Mouse (Mus musculus): ENCODE data around the gene Smyd1. TPM values are rescaled to one million over a fixed set of nuclear protein-coding genes. Genes with fewer than 3 reads are reported as not detected.
"Not testable (repeated sequence)": the region's sequence is repeated elsewhere in the genome, so short reads cannot be mapped to it uniquely, and the experiment has no call there.

Smyd1 gene
- total RNA-seq, 2 experiments from 2014 or later = 2.0 to 2.3 TPM

- intact Hi-C loops (cut with DNase I) = no loop called here
- DNase-seq (ENCODE audit: extremely low spot score in 1 of 2, low spot score in 2 of 2) = peak in 1 of 2 experiments; percentile 12
Observed at GRCm38 (mm10) chr6:71268929-71269685, 52.9 kb downstream of the Smyd1 start.

DNA sequence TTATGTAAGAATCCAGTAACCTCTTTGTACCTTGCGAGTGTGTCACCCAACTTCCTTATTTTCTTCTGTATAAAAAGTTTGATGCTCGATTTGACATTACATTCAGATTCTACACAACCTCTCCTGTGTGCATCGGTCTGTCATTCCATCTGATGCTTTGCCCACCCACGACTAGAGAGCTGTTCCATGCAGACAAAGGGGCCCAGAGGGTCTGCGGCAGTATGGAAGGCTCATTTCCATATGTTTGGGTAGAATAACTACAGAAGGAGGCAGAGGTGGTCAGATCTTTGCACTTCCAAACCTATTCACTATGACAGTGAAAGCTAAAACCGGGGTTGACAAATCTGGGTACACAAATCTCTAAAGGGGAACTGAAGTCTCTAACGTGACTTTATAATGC, 54.4 kb downstream of the Smyd1 start:
- intact Hi-C loops (cut with DNase I) = not testable (repeated sequence)

GRCm38 (mm10) chr6:71262142-71262833, 59.7 kb downstream of the Smyd1 start:
- intact Hi-C loops (cut with DNase I) = loop anchor here (5.0 kb wide), 1 partner anchor 95 kb away; no protein-coding TSS in a partner anchor

More for the DNA sequence above, 54.4 kb downstream of the Smyd1 start:
- DNase-seq (ENCODE audit: extremely low spot score in 1 of 2, low spot score in 2 of 2) = not testable (repeated sequence)

GRCm38 (mm10) chr6:71261060-71261459, 61.0 kb downstream of the Smyd1 start:
- DNase-seq (ENCODE audit: extremely low spot score in 1 of 2, low spot score in 2 of 2) = no peak
- intact Hi-C loops (cut with DNase I) = loop anchor here (5.0 kb wide), 1 partner anchor 94 kb away; no protein-coding TSS in a partner anchor

More at GRCm38 (mm10) chr6:71262142-71262833, 59.7 kb downstream of the Smyd1 start:
- no peak for DNase-seq (ENCODE audit: extremely low spot score in 1 of 2, low spot score in 2 of 2)

DNA sequence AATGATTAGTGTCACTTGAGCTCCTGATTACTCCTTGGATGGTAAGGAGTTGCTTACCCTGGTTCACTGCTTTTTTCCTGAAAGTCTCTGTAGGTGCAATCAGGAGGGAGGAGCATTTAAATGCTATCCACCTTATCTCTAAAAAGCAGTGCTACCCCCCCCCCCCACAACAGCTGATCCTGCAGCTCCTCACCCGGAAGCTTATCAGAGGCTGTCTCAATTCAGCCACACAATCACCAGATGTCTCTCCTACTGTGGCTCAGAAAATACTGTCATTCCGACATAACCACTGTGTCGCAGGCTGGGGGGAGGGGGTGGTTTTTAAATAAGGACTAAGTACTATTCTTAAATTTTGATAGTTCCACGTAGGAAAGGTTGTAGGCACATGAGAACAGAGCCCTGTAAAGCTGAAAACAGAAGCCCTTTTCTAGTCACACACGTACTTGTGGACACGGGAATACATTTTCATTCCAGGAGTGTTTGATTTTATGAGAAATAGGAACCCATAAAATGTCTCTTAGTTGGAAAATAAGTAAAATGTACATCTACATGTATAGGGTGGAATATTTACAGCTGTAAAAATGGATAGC, 61.9 kb downstream of the Smyd1 start:
- intact Hi-C loops (cut with DNase I) = loop anchor here (5.0 kb wide), 1 partner anchor 93 kb away; no protein-coding TSS in a partner anchor
- no peak for DNase-seq (ENCODE audit: extremely low spot score in 1 of 2, low spot score in 2 of 2)

DNA sequence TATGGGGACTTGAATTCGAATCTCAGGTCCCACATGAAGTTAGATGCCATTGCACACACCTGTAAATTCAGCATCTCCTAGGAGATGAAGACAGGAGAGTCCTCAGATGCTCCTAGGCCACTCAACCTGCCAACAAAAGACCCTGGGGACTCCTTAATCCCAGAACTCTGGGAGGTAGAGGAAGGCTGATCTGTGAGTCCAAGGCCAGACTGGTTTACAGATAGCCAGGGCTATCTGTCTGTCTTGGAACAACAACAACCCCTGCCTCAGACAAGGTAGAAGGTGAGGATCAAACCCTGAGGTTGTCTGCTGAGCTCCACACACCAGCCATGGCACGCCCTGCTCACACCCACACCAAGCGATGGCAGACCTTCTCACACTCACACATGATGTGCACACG, 62.9 kb downstream of the Smyd1 start:
- DNase-seq (ENCODE audit: extremely low spot score in 1 of 2, low spot score in 2 of 2) = no peak
- intact Hi-C loops (cut with DNase I) = no loop called here

GRCm38 (mm10) chr6:71258562-71258961, 63.5 kb downstream of the Smyd1 start:
- intact Hi-C loops (cut with DNase I) = no loop called here
- no peak for DNase-seq (ENCODE audit: extremely low spot score in 1 of 2, low spot score in 2 of 2)

DNA sequence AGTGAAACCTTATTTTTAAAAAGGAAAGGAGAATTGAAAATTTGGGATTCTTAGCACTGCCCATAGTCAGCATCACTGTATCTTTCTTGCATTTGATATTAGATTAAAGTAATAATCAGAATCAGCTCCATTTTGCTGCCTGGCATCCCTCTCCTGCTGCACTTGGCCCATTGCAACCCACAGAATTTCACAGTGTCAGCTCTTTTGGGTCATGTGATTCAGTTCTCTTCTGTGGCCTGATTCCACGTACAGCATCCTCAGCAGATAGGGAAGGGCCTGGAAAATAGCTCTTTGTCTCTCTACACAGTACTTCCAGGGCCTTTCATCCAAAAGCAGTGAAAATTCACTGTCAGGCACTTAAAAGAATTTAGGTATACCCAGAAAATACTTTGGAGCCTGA, 64.7 kb downstream of the Smyd1 start:
- intact Hi-C loops (cut with DNase I) = no loop called here
- DNase-seq (ENCODE audit: extremely low spot score in 1 of 2, low spot score in 2 of 2) = no peak

GRCm38 (mm10) chr6:71256166-71256565, 65.9 kb downstream of the Smyd1 start:
- intact Hi-C loops (cut with DNase I) = no loop called here
- DNase-seq (ENCODE audit: extremely low spot score in 1 of 2, low spot score in 2 of 2) = no peak

DNA sequence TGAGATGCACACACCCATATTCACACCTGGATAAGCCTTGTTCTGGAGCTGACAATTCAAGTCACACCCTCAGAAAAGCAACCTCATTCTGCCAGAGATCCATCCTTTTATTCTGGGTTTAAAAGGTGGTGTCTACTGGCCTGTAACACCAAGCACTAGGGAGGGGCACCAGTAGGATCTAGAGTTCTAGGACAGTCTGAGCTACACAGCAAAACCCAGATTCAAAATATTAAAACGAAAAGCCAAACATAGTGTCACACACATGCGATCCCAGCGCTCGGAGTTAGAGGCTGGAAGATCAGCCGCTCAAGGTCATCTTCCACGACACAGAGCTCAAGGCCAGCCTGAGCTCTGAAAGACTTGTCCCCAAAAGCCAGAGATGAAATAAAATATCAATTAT, 67.6 kb downstream of the Smyd1 start:
- intact Hi-C loops (cut with DNase I) = no loop called here
- DNase-seq (ENCODE audit: extremely low spot score in 1 of 2, low spot score in 2 of 2) = no peak

DNA sequence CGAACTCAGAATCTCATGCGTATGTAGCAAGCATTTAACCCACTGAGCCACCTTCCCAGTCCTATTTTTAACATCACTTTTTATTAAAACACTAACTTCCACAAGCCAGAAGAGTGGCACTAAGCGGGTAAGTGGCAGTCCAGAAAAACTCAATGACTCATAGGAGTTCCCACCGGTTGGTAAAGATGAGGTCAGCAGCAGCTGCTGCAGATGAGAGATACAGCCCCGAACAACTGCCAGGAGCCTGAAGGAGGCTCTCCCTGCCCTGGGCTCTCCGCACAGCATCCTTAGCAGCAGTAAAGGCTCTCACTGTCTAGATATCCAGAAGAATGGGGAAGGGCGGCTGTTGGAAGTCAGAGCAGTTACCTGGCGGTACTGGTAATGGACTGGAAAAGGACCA, 71.1 kb downstream of the Smyd1 start:
- intact Hi-C loops (cut with DNase I) = no loop called here
- no peak for DNase-seq (ENCODE audit: extremely low spot score in 1 of 2, low spot score in 2 of 2)

GRCm38 (mm10) chr6:71249615-71250014, 72.4 kb downstream of the Smyd1 start:
- intact Hi-C loops (cut with DNase I) = loop anchor here (5.0 kb wide), 1 partner anchor 57 kb away; no protein-coding TSS in a partner anchor
- DNase-seq (ENCODE audit: extremely low spot score in 1 of 2, low spot score in 2 of 2) = no peak

GRCm38 (mm10) chr6:71248420-71248819, 73.6 kb downstream of the Smyd1 start:
- intact Hi-C loops (cut with DNase I) = loop anchor here (5.0 kb wide), 1 partner anchor 56 kb away; no protein-coding TSS in a partner anchor
- DNase-seq (ENCODE audit: extremely low spot score in 1 of 2, low spot score in 2 of 2) = no peak

- intact Hi-C loops (cut with DNase I) = no loop called here
Observed at GRCm38 (mm10) chr6:71243258-71243657, 78.8 kb downstream of the Smyd1 start.

GRCm38 (mm10) chr6:71242811-71243210, 79.2 kb downstream of the Smyd1 start:
- no peak for DNase-seq (ENCODE audit: extremely low spot score in 1 of 2, low spot score in 2 of 2)
- intact Hi-C loops (cut with DNase I) = no loop called here

More at GRCm38 (mm10) chr6:71243258-71243657, 78.8 kb downstream of the Smyd1 start:
- DNase-seq (ENCODE audit: extremely low spot score in 1 of 2, low spot score in 2 of 2) = no peak

DNA sequence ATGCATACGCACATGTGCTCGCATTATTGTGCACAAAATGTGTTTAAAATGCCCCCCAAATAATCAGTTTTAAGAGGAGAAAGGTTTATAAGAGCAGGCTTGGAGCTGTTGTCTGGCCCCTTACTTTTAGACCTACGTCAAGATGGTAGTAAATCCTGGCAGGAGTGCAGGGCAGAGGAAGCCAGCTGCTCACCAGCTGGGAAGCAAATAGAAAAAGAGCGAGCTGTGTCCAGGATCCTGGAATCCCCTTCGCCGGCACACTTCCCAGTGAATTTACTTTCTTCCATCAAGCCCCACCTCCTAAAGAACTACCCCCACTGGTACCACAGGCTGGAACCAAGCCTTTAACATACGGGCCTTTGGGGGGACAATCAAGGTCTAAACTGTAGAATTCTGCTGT, 81.2 kb downstream of the Smyd1 start:
- no peak for DNase-seq (ENCODE audit: extremely low spot score in 1 of 2, low spot score in 2 of 2)
- intact Hi-C loops (cut with DNase I) = no loop called here

DNA sequence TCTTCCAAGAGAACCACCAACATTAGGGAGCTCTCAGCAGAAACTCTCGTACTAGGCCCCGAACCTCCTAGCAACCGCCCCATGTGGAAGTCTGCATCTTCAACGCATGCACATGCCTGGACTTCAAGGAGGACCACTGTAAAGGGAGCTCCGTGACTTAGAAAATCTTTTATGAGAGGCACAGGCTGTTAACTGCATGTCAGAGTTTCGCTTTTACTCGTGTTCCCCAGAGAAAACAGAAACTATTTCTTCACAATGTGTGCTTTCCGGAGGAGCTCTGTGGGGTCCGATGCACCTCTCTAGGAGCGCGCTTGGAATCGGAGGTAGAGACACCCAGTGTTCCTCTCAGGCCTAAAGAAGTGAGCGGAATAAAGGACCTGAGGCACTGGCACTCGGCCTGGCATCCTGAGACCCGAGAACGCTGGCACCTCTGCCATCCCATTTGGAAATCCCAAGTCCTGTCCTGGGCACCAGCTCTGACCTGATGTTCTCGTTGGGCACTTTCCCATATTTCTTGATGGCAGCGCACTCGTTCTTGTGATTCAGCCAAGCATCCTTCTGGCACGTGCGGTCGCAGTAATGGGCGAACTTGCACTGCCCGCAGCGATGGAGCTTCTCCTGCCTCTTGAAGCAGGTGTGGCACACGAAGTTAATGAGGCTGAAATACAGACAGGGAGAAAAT, 82.8 kb downstream of the Smyd1 start:
- intact Hi-C loops (cut with DNase I) = no loop called here
- DNase-seq (ENCODE audit: extremely low spot score in 1 of 2, low spot score in 2 of 2) = no peak

DNA sequence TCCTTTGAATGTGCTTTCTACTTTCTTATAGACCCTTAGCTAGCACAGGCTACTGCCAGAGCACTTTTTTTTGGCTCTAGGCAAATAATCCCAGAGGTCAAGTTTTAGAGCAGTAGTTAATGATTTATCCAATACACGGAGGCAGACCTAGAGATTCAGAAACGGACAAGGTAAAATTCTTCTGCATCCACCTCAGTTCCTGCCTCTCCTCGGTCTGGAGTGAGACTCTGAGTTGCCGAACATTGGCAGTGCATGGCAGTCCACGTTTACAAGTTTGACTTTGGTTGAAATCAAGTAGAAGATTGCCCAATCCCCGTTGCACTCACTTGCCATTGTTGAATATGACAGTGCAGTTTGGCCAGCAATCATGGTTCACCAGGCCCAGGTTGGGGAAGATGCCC, 85.0 kb downstream of the Smyd1 start:
- intact Hi-C loops (cut with DNase I) = no loop called here
- no peak for DNase-seq (ENCODE audit: extremely low spot score in 1 of 2, low spot score in 2 of 2)

- intact Hi-C loops (cut with DNase I) = no loop called here
- DNase-seq (ENCODE audit: extremely low spot score in 1 of 2, low spot score in 2 of 2) = no peak
Observed at GRCm38 (mm10) chr6:71236506-71236905, 85.5 kb downstream of the Smyd1 start.
